8 mouse cellular contexts compared by ENCODE assay signal in genomic region chr6:72615151-72615550, GRCm38 (mm10). TPM values are rescaled to one million over a fixed set of nuclear protein-coding genes. Genes with fewer than 3 reads are reported as not detected.
A peak's percentile ranks its signal among the peaks of the same experiment; 100 is the strongest.
DNase-seq lines count a peak whose midpoint lies in the region; ATAC-seq and TF ChIP-seq lines count a peak whose summit lies in the region.

No protein-coding gene starts in this region.

- peak; percentile 44 for DNase-seq in kidney, adult 2 months
- DNase-seq in kidney, postnatal 25 days: no peak
- peak; percentile 55 for DNase-seq in NIH3T3 (ENCODE audit: low read depth)
- no peak for DNase-seq in frontal cortex, adult 2 months (ENCODE audit: extremely low spot score in 1 of 2, low spot score in 1 of 2)
- DNase-seq in layer of hippocampus, adult 18-20 months (ENCODE audit: low spot score in 2 of 2): no peak
- DNase-seq in urinary bladder, postnatal 14 days (ENCODE audit: low spot score): no peak

- no peak for TF ChIP-seq CTCF in kidney, adult 2 months (conservative IDR thresholded peaks at IDR 0.05; ENCODE audit: insufficient read depth, insufficient read length, low read depth, low read length)

- peak overlapping the region; percentile 75 for H3K4me2 ChIP-seq in hindbrain, embryonic 15.5 days
- peak overlapping the region; percentile 88 for H3K4me2 ChIP-seq in midbrain, embryonic 16.5 days (ENCODE audit: low read length)

- WGBS in kidney, adult 2 months: 23% methylated on average over 2 of the region's 2 CpGs
- 80% methylated on average over 2 of the region's 2 CpGs for WGBS in hindbrain, embryonic 15.5 days
- 72% methylated on average over 2 of the region's 2 CpGs for WGBS in midbrain, embryonic 16.5 days

- no peak for TF ChIP-seq POLR2A in kidney, adult 2 months (IDR thresholded peaks at IDR 0.05; ENCODE audit: low read depth, low read length)

- H3K9ac ChIP-seq in hindbrain, embryonic 15.5 days: peak overlapping the region; percentile 19; the same call in 1 of the 2 replicates
- 0 out of 2 replicates have a peak overlapping the region, but pooled peaks have one; percentile 25 for H3K9ac ChIP-seq in midbrain, embryonic 16.5 days (ENCODE audit: low read depth, low read length)

- H3K27me3 ChIP-seq in kidney, adult 2 months (replicated peaks; ENCODE audit: control insufficient read depth, insufficient read depth, low read length): no peaks in the 10 kb centered on the region
- H3K27me3 ChIP-seq in hindbrain, embryonic 15.5 days: no peaks in the 10 kb centered on the region
- no peaks in the 10 kb centered on the region for H3K27me3 ChIP-seq in midbrain, embryonic 16.5 days (ENCODE audit: control insufficient read depth, insufficient read depth, low read depth, low read length)

- no peaks in the 10 kb centered on the region for H3K9me3 ChIP-seq in hindbrain, embryonic 15.5 days
- H3K9me3 ChIP-seq in midbrain, embryonic 16.5 days (replicated peaks; ENCODE audit: control insufficient read depth, low read length, poor library complexity, severe bottlenecking): no peaks in the 10 kb centered on the region

- peaks cover 8% of the 10 kb centered on the region; the same call in 1 of the 2 replicates for H3K36me3 ChIP-seq in kidney, adult 2 months (ENCODE audit: control insufficient read depth, insufficient read depth, low read length)
- H3K36me3 ChIP-seq in hindbrain, embryonic 15.5 days: peaks cover 32% of the 10 kb centered on the region
- peaks cover 12% of the 10 kb centered on the region for H3K36me3 ChIP-seq in midbrain, embryonic 16.5 days (ENCODE audit: control insufficient read depth, insufficient read depth, low read length)

- no peak overlapping the region for H3K27ac ChIP-seq in kidney, adult 2 months (ENCODE audit: insufficient read depth, low read depth, low read length)
- H3K27ac ChIP-seq in hindbrain, embryonic 15.5 days (replicated peaks): no peak overlapping the region
- H3K27ac ChIP-seq in midbrain, embryonic 16.5 days (ENCODE audit: low read length): no peak overlapping the region

- ATAC-seq in hindbrain, embryonic 15.5 days (ENCODE audit: low FRiP score, low read depth): no peak
- ATAC-seq in midbrain, embryonic 16.5 days: no peak

- H3K4me1 ChIP-seq in kidney, adult 2 months (ENCODE audit: control insufficient read depth, insufficient read depth, low read length): peaks cover 23% of the 10 kb centered on the region; the same call in 1 of the 2 replicates
- H3K4me1 ChIP-seq in hindbrain, embryonic 15.5 days (replicated peaks): peaks cover 37% of the 10 kb centered on the region
- H3K4me1 ChIP-seq in midbrain, embryonic 16.5 days (ENCODE audit: control insufficient read depth, insufficient read depth, low read length): peaks cover 28% of the 10 kb centered on the region

- H3K4me3 ChIP-seq in kidney, adult 2 months (ENCODE audit: insufficient read depth, low read depth, low read length): peak overlapping the region; percentile 94
- peak overlapping the region; percentile 64 for H3K4me3 ChIP-seq in hindbrain, embryonic 15.5 days
- H3K4me3 ChIP-seq in midbrain, embryonic 16.5 days (ENCODE audit: low read depth, low read length): peak overlapping the region; percentile 82

RNA-seq across cellular contexts. Expression of gene Tgoln1, which starts 1.6 kb away (rescaled TPM):
- 101 and 118 TPM in 2 replicates for polyA plus RNA-seq in kidney, adult 2 months (2012; rRNA removed)
- 34.6 and 35.9 TPM in 2 replicates for polyA plus RNA-seq in hindbrain, embryonic 15.5 days (2015; fragmentation: Nextera tagmentation; extraction: Ambion mirVana)
- polyA plus RNA-seq in midbrain, embryonic 16.5 days (2015; fragmentation: Nextera tagmentation; extraction: Ambion mirVana): 40.7 and 45.0 TPM in 2 replicates
- polyA plus RNA-seq in frontal cortex, adult 2 months (2012; rRNA removed): 60.7 and 68.7 TPM in 2 replicates
- total RNA-seq in layer of hippocampus, adult 18-20 months (2021): 10 to 100 TPM; 95.0 to 98.9 TPM

RNA-seq across cellular contexts. Expression of gene Retsat, which starts 16.9 kb away (rescaled TPM):
- 237 and 272 TPM in 2 replicates for polyA plus RNA-seq in kidney, adult 2 months (2012; rRNA removed)
- polyA plus RNA-seq in hindbrain, embryonic 15.5 days (2015; fragmentation: Nextera tagmentation; extraction: Ambion mirVana): 5.9 and 7.0 TPM in 2 replicates
- 5.9 and 6.3 TPM in 2 replicates for polyA plus RNA-seq in midbrain, embryonic 16.5 days (2015; fragmentation: Nextera tagmentation; extraction: Ambion mirVana)
- 10.1 TPM in 2 replicates for polyA plus RNA-seq in frontal cortex, adult 2 months (2012; rRNA removed)
- 10 to 100 TPM; 64.3 to 76.9 TPM for total RNA-seq in layer of hippocampus, adult 18-20 months (2021)

RNA-seq across cellular contexts. Expression of gene Elmod3, which starts 16.9 kb away (rescaled TPM):
- 43.0 and 43.4 TPM in 2 replicates for polyA plus RNA-seq in kidney, adult 2 months (2012; rRNA removed)
- polyA plus RNA-seq in hindbrain, embryonic 15.5 days (2015; fragmentation: Nextera tagmentation; extraction: Ambion mirVana): 15.9 and 17.1 TPM in 2 replicates
- polyA plus RNA-seq in midbrain, embryonic 16.5 days (2015; fragmentation: Nextera tagmentation; extraction: Ambion mirVana): 17.3 and 17.8 TPM in 2 replicates
- 24.0 and 25.0 TPM in 2 replicates for polyA plus RNA-seq in frontal cortex, adult 2 months (2012; rRNA removed)
- total RNA-seq in layer of hippocampus, adult 18-20 months (2021): 10 to 100 TPM; 24.5 to 24.8 TPM

Comparison
In these comparisons a context has a peak if more than half of its experiments do, and no peak if none do; other contexts are left out.
1. DNase-seq: peak in kidney, adult 2 months (single experiment) and NIH3T3 (single experiment); none in kidney, postnatal 25 days (0 of 2), frontal cortex, adult 2 months (0 of 2), layer of hippocampus, adult 18-20 months (0 of 2) and urinary bladder, postnatal 14 days (single experiment).
2. RNA of gene Retsat, which starts 16.9 kb away (polyA plus RNA-seq): 237 to 272 TPM in kidney, adult 2 months; 10.1 TPM in frontal cortex, adult 2 months, 5.9 to 7.0 TPM in hindbrain, embryonic 15.5 days and 5.9 to 6.3 TPM in midbrain, embryonic 16.5 days; every median in the first group is over 10 times any median in the second.
3. Peak in every context shown above with its lines, with median percentiles within 50 percentile points of each other: H3K4me3 ChIP-seq.